In genomic region chr2:114014839-114015238, GRCm38 (mm10) we compare ENCODE assay signal across 32 mouse cellular contexts. TPM values are rescaled to one million over a fixed set of nuclear protein-coding genes. Genes with fewer than 3 reads are reported as not detected.
DNase-seq lines count a peak whose midpoint lies in the region; ATAC-seq and TF ChIP-seq lines count a peak whose summit lies in the region.
"Had no signal": no experiment of that assay in that cellular context is flagged by ENCODE, and none has a peak within 500 bp of the region (broad histone marks: within the 10 kb centered on the region; RNA-seq: fewer than 3 reads in every experiment).

No protein-coding gene starts in this region.

- H3K4me1 ChIP-seq in forebrain, postnatal 0 days (ENCODE audit: insufficient read depth) = no peaks in the 10 kb centered on the region
- peaks cover 22% of the 10 kb centered on the region for H3K4me1 ChIP-seq in forebrain, embryonic 13.5 days
- peaks cover 20% of the 10 kb centered on the region; the same call in 1 of the 2 replicates for H3K4me1 ChIP-seq in midbrain, embryonic 16.5 days (ENCODE audit: control insufficient read depth, insufficient read depth, low read length)
- H3K4me1 ChIP-seq: liver, embryonic 12.5 days had no signal

- H3K4me3 ChIP-seq in forebrain, postnatal 0 days (ENCODE audit: low read depth, low read length) = no peak overlapping the region
- no peak overlapping the region for H3K4me3 ChIP-seq in forebrain, embryonic 13.5 days
- peak overlapping the region; percentile 83 for H3K4me3 ChIP-seq in midbrain, embryonic 16.5 days (ENCODE audit: low read depth, low read length)
- H3K4me3 ChIP-seq: embryonic facial prominence, embryonic 12.5 days; liver, embryonic 12.5 days; megakaryocyte, embryonic 14.5 days had no signal

- H3K36me3 ChIP-seq in forebrain, postnatal 0 days (ENCODE audit: insufficient read depth) = no peaks in the 10 kb centered on the region
- no peaks in the 10 kb centered on the region for H3K36me3 ChIP-seq in forebrain, embryonic 13.5 days (ENCODE audit: poor library complexity, severe bottlenecking)
- H3K36me3 ChIP-seq in midbrain, embryonic 16.5 days (ENCODE audit: control insufficient read depth, insufficient read depth, low read length) = no peaks in the 10 kb centered on the region; the same call in 1 of the 2 replicates
- H3K36me3 ChIP-seq: embryonic facial prominence, embryonic 12.5 days; G1E; kidney, embryonic 15.5 days; liver, embryonic 12.5 days had no signal

- intact Hi-C loops in left cerebral cortex, postnatal 14 days (cut with DNase I) = loop anchor here (5.0 kb wide), 1 partner anchor 77 kb away; no protein-coding TSS in a partner anchor

- no peak for TF ChIP-seq CTCF in forebrain, postnatal 0 days (IDR thresholded peaks at IDR 0.05; ENCODE audit: low read depth)

- no peak overlapping the region for H3K27ac ChIP-seq in forebrain, postnatal 0 days (ENCODE audit: low read depth, low read length)
- H3K27ac ChIP-seq in forebrain, embryonic 13.5 days = no peak overlapping the region
- H3K27ac ChIP-seq in midbrain, embryonic 16.5 days (ENCODE audit: low read length) = no peak overlapping the region
- H3K27ac ChIP-seq: embryonic facial prominence, embryonic 12.5 days; kidney, embryonic 15.5 days; layer of hippocampus, adult 2 months; liver, embryonic 12.5 days had no signal

- DNase-seq in forebrain, postnatal 0 days = no peak
- peak; percentile 18 to 34 for DNase-seq in left cerebral cortex, postnatal 14 days (ENCODE audit: low spot score in 2 of 2)
- DNase-seq in left cerebral cortex, adult 11 months (ENCODE audit: low spot score) = no peak
- DNase-seq in brain, adult 2 months (ENCODE audit: low read depth, low spot score) = peak; percentile 35
- no peak for DNase-seq in kidney, postnatal 10 days
- DNase-seq: adrenal gland, adult 8-10 months; cerebellum, adult 9-10 months; cerebellum, postnatal 36 days; gastrocnemius, postnatal 36 days; heart, adult 18-20 months; heart, postnatal 36 days; kidney, adult 18-20 months; kidney, postnatal 36 days; left cerebral cortex, postnatal 4 days; liver, postnatal 0 days; lung, postnatal 36 days; right cerebral cortex, adult 18-20 months; thymus, adult 2 months; thymus, postnatal 36 days had no signal

- H3K4me2 ChIP-seq in forebrain, postnatal 0 days (ENCODE audit: low read depth) = peak overlapping the region; percentile 81
- no peak overlapping the region for H3K4me2 ChIP-seq in forebrain, embryonic 13.5 days
- peak overlapping the region; percentile 83 for H3K4me2 ChIP-seq in midbrain, embryonic 16.5 days (ENCODE audit: low read length)
- H3K4me2 ChIP-seq: heart, embryonic 11.5 days; liver, embryonic 12.5 days had no signal

- no peak overlapping the region for H3K9ac ChIP-seq in forebrain, postnatal 0 days
- H3K9ac ChIP-seq in forebrain, embryonic 13.5 days = no peak overlapping the region
- H3K9ac ChIP-seq in midbrain, embryonic 16.5 days (ENCODE audit: low read depth, low read length) = no peak overlapping the region
- H3K9ac ChIP-seq: embryonic facial prominence, embryonic 12.5 days; kidney, embryonic 15.5 days; liver, embryonic 12.5 days; liver, postnatal 0 days had no signal

- no peak for ATAC-seq in forebrain, postnatal 0 days
- ATAC-seq in forebrain, embryonic 13.5 days = no peak
- ATAC-seq in midbrain, embryonic 16.5 days = no peak
- ATAC-seq: inflammation-experienced regulatory T-cells, adult 6 months; liver, embryonic 12.5 days; liver, postnatal 0 days had no signal

- no peaks in the 10 kb centered on the region for H3K9me3 ChIP-seq in forebrain, postnatal 0 days (ENCODE audit: low read length)
- H3K9me3 ChIP-seq in forebrain, embryonic 13.5 days (replicated peaks) = no peaks in the 10 kb centered on the region
- H3K9me3 ChIP-seq in midbrain, embryonic 16.5 days (replicated peaks; ENCODE audit: control insufficient read depth, low read length, poor library complexity, severe bottlenecking) = peaks cover 2% of the 10 kb centered on the region; the same call in 1 of the 2 replicates
- H3K9me3 ChIP-seq: embryonic facial prominence, embryonic 12.5 days; kidney, embryonic 15.5 days; liver, embryonic 12.5 days had no signal

- peaks cover 9% of the 10 kb centered on the region; the same call in 1 of the 2 replicates for H3K27me3 ChIP-seq in forebrain, postnatal 0 days (ENCODE audit: insufficient read depth, low read length)
- peaks cover 54% of the 10 kb centered on the region for H3K27me3 ChIP-seq in forebrain, embryonic 13.5 days
- H3K27me3 ChIP-seq in midbrain, embryonic 16.5 days (ENCODE audit: control insufficient read depth, insufficient read depth, low read depth, low read length) = no peaks in the 10 kb centered on the region

- WGBS in forebrain, postnatal 0 days = 76% methylated on average over 6 of the region's 6 CpGs
- WGBS in forebrain, embryonic 13.5 days = 75% methylated on average over 6 of the region's 6 CpGs
- 77% methylated on average over 6 of the region's 6 CpGs for WGBS in midbrain, embryonic 16.5 days

RNA-seq across cellular contexts. Expression of gene Gjd2, which starts 1.4 kb away (rescaled TPM):
- total RNA-seq in forebrain, postnatal 0 days (2014; rRNA removed) = 26.4 and 37.7 TPM in 2 replicates
- 4.2 and 6.6 TPM in 2 replicates for polyA plus RNA-seq in forebrain, postnatal 0 days (2015; fragmentation: Nextera tagmentation; extraction: Ambion mirVana)
- polyA plus RNA-seq in forebrain, embryonic 13.5 days (2015; fragmentation: Nextera tagmentation; extraction: Ambion mirVana) = 2.0 and 3.5 TPM in 2 replicates
- 10 to 100 TPM; 14.5 to 16.1 TPM for total RNA-seq in left cerebral cortex, postnatal 14 days (2021)
- 10.5 and 11.9 TPM in 2 replicates for polyA plus RNA-seq in midbrain, embryonic 16.5 days (2015; fragmentation: Nextera tagmentation; extraction: Ambion mirVana)
- total RNA-seq: G1E; gastrocnemius, adult 18-20 months; gastrocnemius, postnatal 36 days; heart, adult 18-20 months; heart, postnatal 36 days; monocyte, adult 5-6 weeks had no signal
- polyA plus RNA-seq: G1E; heart, embryonic 11.5 days; inflammation-experienced regulatory T-cells, adult 6 months; liver, postnatal 0 days had no signal

RNA-seq across cellular contexts. Expression of gene Actc1, which starts 38.5 kb away (rescaled TPM):
- 0.46 and 1.4 TPM in 2 replicates for total RNA-seq in forebrain, postnatal 0 days (2014; rRNA removed)
- polyA plus RNA-seq in forebrain, postnatal 0 days (2015; fragmentation: Nextera tagmentation; extraction: Ambion mirVana) = 0.17 and 0.19 TPM in 2 replicates
- polyA plus RNA-seq in forebrain, embryonic 13.5 days (2015; fragmentation: Nextera tagmentation; extraction: Ambion mirVana) = 2.7 and 38.5 TPM in 2 replicates
- not detected for total RNA-seq in left cerebral cortex, postnatal 14 days (2021)
- polyA plus RNA-seq in midbrain, embryonic 16.5 days (2015; fragmentation: Nextera tagmentation; extraction: Ambion mirVana) = 0.51 and 0.97 TPM in 2 replicates
- total RNA-seq: adrenal gland, adult 8-10 months; G1E; layer of hippocampus, adult 2 months; layer of hippocampus, postnatal 14 days; left cerebral cortex, postnatal 4 days; monocyte, adult 5-6 weeks had no signal
- polyA plus RNA-seq: G1E; inflammation-experienced regulatory T-cells, adult 6 months had no signal

Comparison
In these comparisons a context has a peak if more than half of its experiments do, and no peak if none do; other contexts are left out.
1. DNase-seq: peak in left cerebral cortex, postnatal 14 days (2 of 2) and brain, adult 2 months (single experiment); none in forebrain, postnatal 0 days (single experiment), left cerebral cortex, adult 11 months (single experiment) and kidney, postnatal 10 days (single experiment).